Mouse (Mus musculus): ENCODE results near the gene Mbd6.

Gene Mbd6

DNA sequence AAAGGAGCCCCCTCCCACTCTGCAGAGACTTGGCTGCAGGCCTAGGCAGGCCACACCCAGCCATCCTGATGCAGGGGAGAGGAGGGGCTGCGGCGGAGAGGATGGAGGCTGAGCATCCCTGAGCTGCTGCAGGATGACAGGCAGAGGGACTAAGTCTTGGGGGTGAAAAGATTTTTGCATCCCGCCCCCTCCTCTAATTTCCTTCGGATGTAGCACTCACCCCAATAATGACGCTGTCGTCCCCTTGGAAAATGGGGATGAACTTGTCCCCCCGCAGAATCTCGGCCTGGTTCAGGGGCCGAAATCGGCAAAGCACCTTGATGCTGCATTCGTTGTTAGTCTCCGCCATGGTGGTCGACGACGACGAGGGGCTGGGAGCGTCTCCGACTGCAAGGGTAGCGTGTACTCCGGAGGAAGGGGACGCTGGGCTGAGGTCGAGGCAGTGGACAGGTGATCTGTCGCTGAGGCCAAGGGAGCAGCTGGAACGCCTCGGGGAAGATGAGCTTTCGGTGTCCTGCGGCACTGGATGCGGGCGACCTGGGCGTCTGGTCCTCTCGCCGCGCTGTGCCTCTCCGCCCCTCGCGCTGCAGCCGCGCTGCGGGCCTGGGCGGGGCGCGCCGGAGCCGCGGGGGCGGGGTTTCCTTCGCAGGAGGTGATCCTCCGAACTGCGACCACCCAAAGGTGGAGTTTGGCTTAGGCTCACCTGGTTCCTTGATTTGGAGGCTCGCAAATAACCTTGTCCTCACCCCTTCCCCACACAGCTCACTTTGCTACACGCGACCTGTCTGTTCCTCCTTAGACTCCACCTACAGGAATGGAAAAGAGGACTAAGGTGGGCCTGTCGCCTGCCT is 26.0 kb downstream of the Mbd6 start, which contains the start of gene Kif5a:
TSS of gene Kif5a (minus strand) at position 801 of the 851 bp plus-strand sequence.
- DNase-seq (ENCODE audit: low spot score in 2 of 2): peak; percentile 55 to 66

GRCm38 (mm10) chr10:127261706-127262547 is 26.9 kb downstream of the Mbd6 start:
- no peak for DNase-seq (ENCODE audit: low spot score in 2 of 2)

DNA sequence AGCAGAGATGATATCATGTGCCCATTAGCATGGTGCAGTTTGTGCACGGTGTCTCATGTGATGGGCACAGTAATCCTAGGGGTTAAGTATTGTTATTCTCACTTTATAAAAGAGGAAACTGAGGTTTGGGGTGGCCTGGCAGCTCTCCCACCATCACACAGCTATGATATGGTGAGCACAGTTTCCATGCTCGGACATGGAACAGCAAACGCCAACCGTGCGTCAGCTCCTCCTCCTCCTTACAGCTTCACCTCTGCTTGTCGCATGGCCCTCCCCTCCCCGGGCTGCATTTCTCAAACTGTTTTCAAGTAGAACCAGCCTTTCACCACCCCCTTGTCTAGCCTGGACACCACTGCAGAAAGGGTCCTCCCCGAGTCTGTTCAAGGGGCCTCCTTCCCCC is 30.3 kb downstream of the Mbd6 start:
- no peak for DNase-seq (ENCODE audit: low spot score in 2 of 2)

DNA sequence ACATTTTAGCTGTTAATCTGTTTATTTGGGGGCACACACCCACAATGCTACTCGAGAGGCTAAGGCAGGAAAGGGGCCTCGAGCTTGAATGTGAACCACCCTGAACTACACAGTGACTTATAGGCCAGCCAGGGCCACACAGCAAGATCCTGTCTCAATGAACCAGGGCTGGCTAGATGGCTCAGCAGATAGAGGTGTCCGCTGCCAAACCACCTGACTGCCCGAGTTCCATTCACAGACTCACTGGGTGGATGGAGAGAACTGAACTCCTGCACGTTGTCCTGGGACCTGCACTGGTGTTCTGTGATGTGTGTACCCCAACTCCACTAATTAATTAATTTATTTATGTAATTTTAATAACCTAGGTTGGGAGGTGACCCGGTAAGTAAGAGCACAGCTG is 31.0 kb downstream of the Mbd6 start:
- DNase-seq (ENCODE audit: low spot score in 2 of 2): no peak

GRCm38 (mm10) chr10:127255625-127256345 is 33.0 kb downstream of the Mbd6 start:
- DNase-seq (ENCODE audit: low spot score in 2 of 2): no peak

DNA sequence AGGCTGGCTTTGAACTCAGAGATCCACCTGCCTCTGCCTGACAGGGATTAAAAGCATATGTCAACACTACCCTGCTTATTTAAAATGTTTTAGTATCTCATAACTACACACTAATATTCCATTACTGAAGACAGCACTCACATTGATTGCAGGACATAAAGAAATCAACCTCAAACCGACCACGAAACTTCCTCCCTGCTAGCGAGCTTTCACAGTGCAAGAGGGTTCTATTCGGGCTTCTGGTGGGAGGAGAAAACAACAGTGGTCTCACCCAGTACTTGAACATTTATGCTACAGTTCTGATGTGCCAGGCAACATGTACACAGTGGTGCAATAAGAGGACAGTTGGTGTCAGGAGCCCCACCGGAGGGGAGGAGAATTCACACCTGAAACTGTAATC is 38.0 kb downstream of the Mbd6 start:
- DNase-seq (ENCODE audit: low spot score in 2 of 2): no peak

DNA sequence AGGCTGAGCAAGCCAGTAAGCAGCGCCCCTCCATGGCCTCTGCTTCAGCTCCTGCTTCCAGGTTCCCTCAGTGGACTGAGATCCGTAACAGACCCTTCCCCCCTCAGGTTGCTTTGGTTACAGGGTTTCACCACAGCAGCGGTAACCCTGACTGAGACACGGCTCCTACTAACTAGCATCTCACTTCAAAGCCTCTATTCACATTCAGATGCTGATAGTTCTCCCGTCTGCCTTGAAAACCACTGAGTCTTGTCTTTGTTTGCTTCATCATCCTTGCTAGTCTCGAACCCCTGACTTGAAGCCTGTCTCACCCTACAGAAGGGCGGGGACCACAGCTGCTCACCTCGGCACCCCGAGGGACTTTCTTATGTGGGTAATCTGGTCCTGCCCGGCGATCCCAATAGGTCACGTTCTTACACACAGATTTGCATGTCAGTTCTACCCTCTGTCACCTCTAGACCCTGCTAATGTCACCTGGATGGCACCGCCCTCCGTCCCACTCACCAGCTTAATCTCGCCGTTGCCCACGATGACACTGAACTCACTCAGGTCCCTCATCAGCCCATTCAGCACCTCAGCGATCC is 50.5 kb downstream of the Mbd6 start:
- no peak for DNase-seq (ENCODE audit: low spot score in 2 of 2)

DNA sequence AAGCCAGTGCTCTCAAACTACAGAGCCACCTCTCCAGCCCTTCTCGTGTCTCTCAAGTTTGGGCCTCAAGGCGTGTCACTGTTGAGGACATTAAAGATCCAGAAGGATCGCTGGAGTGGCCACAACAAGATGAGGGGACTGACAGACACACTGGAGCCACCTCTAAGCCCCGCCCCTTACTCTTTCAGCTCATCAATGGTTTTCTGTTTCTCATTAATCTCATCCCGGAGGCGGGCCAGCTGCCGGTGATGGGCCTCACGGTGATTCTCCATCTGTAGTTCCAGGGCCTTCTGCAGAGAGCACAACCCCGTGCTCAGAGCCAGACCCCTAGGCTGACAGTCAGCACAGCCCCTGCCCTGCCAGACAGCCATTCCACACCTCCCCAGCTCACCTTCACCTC is 52.3 kb downstream of the Mbd6 start:
- no peak for DNase-seq (ENCODE audit: low spot score in 2 of 2)

DNA sequence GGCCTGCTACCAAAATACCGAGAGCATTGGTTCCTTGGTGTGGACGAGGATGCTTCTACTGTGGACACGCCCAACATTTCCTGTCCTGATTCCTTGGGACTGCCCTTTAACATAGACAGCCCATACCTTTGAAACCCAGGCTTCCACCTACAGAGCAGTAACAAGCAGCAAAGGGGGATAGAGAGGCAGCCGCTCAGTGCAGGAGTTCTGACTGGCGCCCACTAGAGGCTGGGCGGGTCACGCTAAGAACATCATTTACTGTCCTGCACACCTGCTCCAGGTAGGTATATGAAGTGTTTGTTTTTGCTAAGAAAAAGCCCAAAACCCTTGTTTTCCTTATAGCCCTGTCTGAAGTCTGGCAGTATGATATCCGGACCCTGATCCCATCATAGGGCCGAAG is 55.7 kb downstream of the Mbd6 start:
- DNase-seq (ENCODE audit: low spot score in 2 of 2): no peak

All from frontal cortex, postnatal 14 days (tissue).